ENCODE assay signal across 17 mouse cellular contexts in genomic region chr8:94284204-94284603, GRCm38 (mm10). TPM values are rescaled to one million over a fixed set of nuclear protein-coding genes. Genes with fewer than 3 reads are reported as not detected.
"Had no signal": no experiment of that assay in that cellular context is flagged by ENCODE, and none has a peak within 500 bp of the region (broad histone marks: within the 10 kb centered on the region; RNA-seq: fewer than 3 reads in every experiment).

No protein-coding gene starts in this region.

- H3K27me3 ChIP-seq: midbrain, embryonic 12.5 days; neural tube, embryonic 13.5 days; neural tube, embryonic 15.5 days; stomach, embryonic 15.5 days had no signal

- H3K9ac ChIP-seq: lung, embryonic 14.5 days; midbrain, embryonic 12.5 days; neural tube, embryonic 13.5 days; neural tube, embryonic 15.5 days; stomach, embryonic 15.5 days had no signal

- H3K9me3 ChIP-seq: midbrain, embryonic 10.5 days; midbrain, embryonic 12.5 days; neural tube, embryonic 13.5 days; neural tube, embryonic 15.5 days; stomach, embryonic 15.5 days had no signal

- DNase-seq: lung, embryonic 14.5 days; lung, postnatal 10 days; lung, postnatal 4 days; midbrain, embryonic 14.5 days; right cerebral cortex, postnatal 14 days; thymus, adult 2 months; thymus, postnatal 25 days; thymus, postnatal 4 days had no signal

- ATAC-seq: midbrain, embryonic 16.5 days had no signal

- H3K36me3 ChIP-seq: midbrain, embryonic 10.5 days; midbrain, embryonic 12.5 days; neural tube, embryonic 13.5 days; stomach, embryonic 15.5 days had no signal

- H3K4me3 ChIP-seq: midbrain, embryonic 10.5 days; midbrain, embryonic 12.5 days; myocyte; neural tube, embryonic 13.5 days; neural tube, embryonic 15.5 days; stomach, embryonic 15.5 days had no signal

- H3K4me2 ChIP-seq: lung, embryonic 14.5 days; midbrain, embryonic 12.5 days; neural tube, embryonic 13.5 days; neural tube, embryonic 15.5 days; stomach, embryonic 15.5 days had no signal

- H3K4me1 ChIP-seq: midbrain, embryonic 10.5 days; midbrain, embryonic 12.5 days; stomach, embryonic 15.5 days had no signal

- H3K27ac ChIP-seq: midbrain, embryonic 10.5 days; midbrain, embryonic 12.5 days; neural tube, embryonic 13.5 days; neural tube, embryonic 15.5 days; stomach, embryonic 15.5 days; stomach, postnatal 0 days had no signal

RNA-seq across cellular contexts. Expression of gene Slc12a3, which starts 44.8 kb away (rescaled TPM):
- polyA plus RNA-seq: lung, embryonic 14.5 days; midbrain, embryonic 10.5 days; midbrain, embryonic 12.5 days; midbrain, embryonic 16.5 days; neural tube, embryonic 11.5 days had no signal
